Mouse (Mus musculus) layer of hippocampus, adult 9-11 months (tissue): ENCODE data around the gene Ccdc57.
A peak's percentile ranks its signal among the peaks of the same experiment; 100 is the strongest.
"Not testable (repeated sequence)": the region's sequence is repeated elsewhere in the genome, so short reads cannot be mapped to it uniquely, and the experiment has no call there.

ENCODE experiments used
- DNase-seq: peaks from one replicate; pipeline ENCODE4 v3.0.0; 2022

Ccdc57 gene

GRCm38 (mm10) chr11:120819556-120819955 is 113.1 kb downstream of the Ccdc57 start:
- no peak for DNase-seq

GRCm38 (mm10) chr11:120818251-120818650 is 114.4 kb downstream of the Ccdc57 start:
- no peak for DNase-seq

- DNase-seq: no peak
Measured at GRCm38 (mm10) chr11:120817358-120817757, 115.3 kb downstream of the Ccdc57 start.

GRCm38 (mm10) chr11:120812068-120812467 is 120.6 kb downstream of the Ccdc57 start:
- DNase-seq: peak; percentile 54

- no peak for DNase-seq
Measured at GRCm38 (mm10) chr11:120808010-120808409, 124.7 kb downstream of the Ccdc57 start.

- DNase-seq: no peak
Measured at GRCm38 (mm10) chr11:120805375-120806298, 127.0 kb downstream of the Ccdc57 start.

GRCm38 (mm10) chr11:120804769-120805168 is 127.9 kb downstream of the Ccdc57 start:
- no peak for DNase-seq

- no peak for DNase-seq
Measured at GRCm38 (mm10) chr11:120804274-120804673, 128.4 kb downstream of the Ccdc57 start.

- peak; percentile 81 for DNase-seq
Measured at GRCm38 (mm10) chr11:120800061-120800904, 132.4 kb downstream of the Ccdc57 start.

GRCm38 (mm10) chr11:120799316-120799890 is 133.3 kb downstream of the Ccdc57 start:
- DNase-seq: no peak

- DNase-seq: no peak
Measured at GRCm38 (mm10) chr11:120798244-120798643, 134.4 kb downstream of the Ccdc57 start.

GRCm38 (mm10) chr11:120796614-120796946 is 136.1 kb downstream of the Ccdc57 start:
- DNase-seq: no peak

- DNase-seq: peak; percentile 94
Measured at GRCm38 (mm10) chr11:120795756-120796613, 136.7 kb downstream of the Ccdc57 start, which contains the start of gene Dus1l. TSS of gene Dus1l (minus strand) at chr11:120796403.

- no peak for DNase-seq
Measured at GRCm38 (mm10) chr11:120792652-120793051, 140.0 kb downstream of the Ccdc57 start.

GRCm38 (mm10) chr11:120789810-120790209 is 142.9 kb downstream of the Ccdc57 start:
- no peak for DNase-seq

GRCm38 (mm10) chr11:120789355-120789754 is 143.3 kb downstream of the Ccdc57 start:
- no peak for DNase-seq

GRCm38 (mm10) chr11:120788460-120788859 is 144.2 kb downstream of the Ccdc57 start:
- not testable (repeated sequence) for DNase-seq

GRCm38 (mm10) chr11:120785145-120785544 is 147.5 kb downstream of the Ccdc57 start:
- DNase-seq: no peak

GRCm38 (mm10) chr11:120784064-120784791 is 148.4 kb downstream of the Ccdc57 start, which contains the start of the genes Rfng and Gps1:
TSS of gene Rfng (minus strand) at chr11:120784207.
TSS of gene Gps1 (plus strand) at chr11:120784272.
- peak; percentile 72 for DNase-seq

- no peak for DNase-seq
Measured at GRCm38 (mm10) chr11:120783426-120784063, 149.1 kb downstream of the Ccdc57 start.

GRCm38 (mm10) chr11:120781361-120781760 is 151.3 kb downstream of the Ccdc57 start:
- DNase-seq: not testable (repeated sequence)
